Mouse (Mus musculus) ovary, postnatal 14 days (tissue): ENCODE measurements around the gene Sbno2.
A peak's percentile ranks its signal among the peaks of the same experiment; 100 is the strongest.

Experiments
- DNase-seq: peaks from one replicate; pipeline ENCODE4 v3.0.0; 2022; ENCODE audit warnings: low spot score

Gene Sbno2

DNA sequence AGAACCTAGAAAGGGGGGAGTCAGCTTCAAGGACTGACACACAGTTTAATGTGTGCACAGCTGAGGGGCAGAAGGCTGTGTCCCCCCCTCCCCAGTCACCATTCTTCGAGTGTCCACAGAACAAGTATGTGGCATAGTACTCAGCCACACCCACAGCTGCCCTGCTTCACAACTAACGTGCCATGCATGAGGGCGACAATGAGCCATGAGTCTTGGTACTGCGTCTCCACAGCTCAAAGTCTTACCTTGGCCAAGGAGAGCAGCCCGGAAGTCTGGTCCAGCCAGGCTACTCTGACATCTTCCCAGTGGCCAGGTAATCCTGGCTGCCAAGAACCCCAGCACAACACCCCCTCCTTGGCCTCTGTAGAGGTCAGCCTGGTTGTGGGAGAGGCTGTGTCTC, 12.7 kb downstream of the Sbno2 start:
- DNase-seq = no peak

DNA sequence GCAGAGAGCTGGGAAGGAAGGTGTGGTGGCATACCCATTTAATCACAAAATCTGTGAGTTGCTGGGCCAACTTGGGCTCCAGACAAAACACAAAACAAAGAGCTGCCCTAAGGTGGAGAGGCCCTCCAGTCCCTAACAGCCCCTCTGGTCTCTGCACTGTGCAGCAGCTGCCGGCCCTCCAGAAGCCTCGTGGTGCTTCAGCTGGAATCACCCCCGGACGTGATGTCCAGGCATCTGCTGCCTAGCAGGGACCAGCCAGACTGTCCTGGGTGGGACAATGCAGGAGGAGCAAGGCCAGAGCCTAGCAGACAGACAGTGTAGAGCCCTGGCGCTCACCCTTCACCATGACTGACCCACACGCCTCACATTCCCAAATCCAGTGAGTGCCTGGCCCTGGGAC, 13.8 kb downstream of the Sbno2 start:
- no peak for DNase-seq

- DNase-seq = no peak
Observed at GRCm38 (mm10) chr10:80089146-80089545, 16.2 kb downstream of the Sbno2 start.

GRCm38 (mm10) chr10:80087483-80087882, 17.9 kb downstream of the Sbno2 start:
- no peak for DNase-seq

GRCm38 (mm10) chr10:80086847-80087246, 18.5 kb downstream of the Sbno2 start:
- DNase-seq = no peak

DNA sequence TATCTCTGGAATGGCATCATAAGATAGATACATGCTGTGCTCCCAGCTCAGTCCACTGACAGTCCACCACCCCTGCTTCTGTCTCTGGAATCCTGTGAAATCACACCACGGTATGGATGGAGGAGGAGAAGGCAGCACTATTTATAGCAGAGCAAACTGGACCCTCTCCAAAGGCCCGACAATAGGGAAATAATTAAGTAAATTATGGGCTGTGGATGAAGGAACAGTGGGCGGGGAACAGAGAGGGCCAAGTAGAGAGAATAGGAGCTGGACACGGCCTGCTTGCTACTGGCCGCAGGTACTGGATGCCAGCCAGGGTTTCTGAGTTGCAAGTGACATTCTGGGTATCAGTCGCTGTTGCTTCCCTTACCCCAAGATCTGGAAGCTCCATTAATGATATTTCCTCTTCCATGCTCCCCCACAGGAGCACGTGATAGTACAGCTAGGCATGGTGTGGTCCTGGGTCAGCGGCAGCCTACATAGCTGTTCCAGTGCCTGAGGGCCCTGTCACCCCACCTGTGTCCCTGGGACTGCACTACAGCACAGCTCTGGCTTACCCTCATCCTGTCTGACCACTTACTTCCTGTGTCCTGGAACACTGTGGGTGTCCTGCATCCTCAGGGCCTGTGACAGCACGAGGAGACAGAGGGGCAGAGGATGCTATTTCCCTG, 20.4 kb downstream of the Sbno2 start:
- peak; percentile 33 for DNase-seq

DNA sequence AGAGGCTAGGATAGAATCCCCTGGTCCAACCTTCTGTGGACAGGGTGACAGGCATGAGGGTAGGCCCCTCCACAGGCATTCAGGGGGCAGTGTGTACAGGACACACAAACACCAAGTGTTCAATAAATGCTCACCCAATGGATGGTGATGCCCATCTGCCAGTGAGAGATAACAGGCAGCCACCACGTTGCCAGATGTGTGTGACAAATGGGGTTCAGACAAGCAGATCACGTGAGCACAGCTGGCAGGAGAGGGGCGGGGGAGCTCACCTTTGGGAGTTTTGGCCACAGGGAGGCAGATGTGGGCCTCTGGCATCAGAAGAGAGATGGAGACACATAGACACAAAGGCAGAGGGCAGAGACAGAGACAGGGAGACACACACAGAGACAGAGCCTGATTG, 24.3 kb downstream of the Sbno2 start:
- no peak for DNase-seq

- no peak for DNase-seq
Observed at GRCm38 (mm10) chr10:80080396-80081070, 24.8 kb downstream of the Sbno2 start.

DNA sequence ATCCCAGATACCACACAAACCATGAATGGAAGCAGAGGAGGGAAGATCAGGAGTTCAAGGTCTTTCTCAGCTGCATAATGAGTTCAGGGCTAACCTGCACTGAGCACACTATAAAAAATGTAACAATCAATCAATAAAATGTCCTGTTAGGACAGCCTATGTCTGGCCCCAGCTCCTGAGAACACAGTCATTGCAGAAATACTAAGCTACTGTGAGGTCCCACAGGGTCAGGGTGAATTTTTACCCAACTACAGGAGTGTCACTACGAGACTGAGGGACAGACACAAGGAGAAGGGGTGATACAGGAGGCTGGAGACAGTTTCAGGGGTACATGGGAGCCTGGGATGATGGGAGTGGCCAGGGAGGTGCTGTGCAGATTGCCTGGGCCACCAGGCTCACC, 27.0 kb downstream of the Sbno2 start:
- DNase-seq = no peak

DNA sequence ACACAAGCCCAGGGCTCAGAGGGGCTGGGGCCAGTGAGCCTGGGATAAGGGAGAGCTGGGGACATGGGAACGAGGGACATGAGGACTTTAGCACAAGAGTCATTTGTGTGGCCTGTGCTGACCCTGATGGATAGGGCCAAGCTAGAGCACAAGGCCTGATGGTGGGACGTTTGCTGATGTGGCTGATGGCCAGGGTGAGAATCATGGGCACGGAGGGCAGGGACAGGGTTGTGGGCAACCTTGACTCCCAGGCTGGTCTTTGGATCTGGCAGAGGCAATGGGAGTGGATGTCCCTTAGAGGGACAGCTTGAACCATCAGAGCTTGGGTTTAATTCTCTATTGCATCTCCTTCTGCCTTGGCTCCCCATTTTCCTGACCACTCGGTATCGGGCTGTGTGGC, 28.1 kb downstream of the Sbno2 start:
- no peak for DNase-seq

DNA sequence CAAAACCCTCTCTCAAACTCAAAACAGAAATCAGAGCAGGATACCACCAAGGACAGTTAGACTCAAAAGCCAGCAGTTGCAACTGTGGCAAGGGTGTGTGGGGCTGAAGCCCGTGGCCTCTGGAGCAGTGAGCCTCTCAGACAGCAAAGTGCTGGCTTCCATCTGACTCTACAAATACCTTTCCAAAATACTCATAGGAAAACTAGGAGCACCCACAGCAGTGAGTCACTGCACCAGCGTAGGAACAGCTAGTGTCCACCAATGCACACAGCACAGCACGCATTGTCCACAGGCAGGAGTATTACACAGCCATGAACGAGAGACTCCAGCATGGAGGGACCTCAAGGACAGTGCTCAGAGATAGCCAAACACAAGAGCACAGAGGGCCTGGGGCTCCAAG, 29.0 kb downstream of the Sbno2 start:
- no peak for DNase-seq

DNA sequence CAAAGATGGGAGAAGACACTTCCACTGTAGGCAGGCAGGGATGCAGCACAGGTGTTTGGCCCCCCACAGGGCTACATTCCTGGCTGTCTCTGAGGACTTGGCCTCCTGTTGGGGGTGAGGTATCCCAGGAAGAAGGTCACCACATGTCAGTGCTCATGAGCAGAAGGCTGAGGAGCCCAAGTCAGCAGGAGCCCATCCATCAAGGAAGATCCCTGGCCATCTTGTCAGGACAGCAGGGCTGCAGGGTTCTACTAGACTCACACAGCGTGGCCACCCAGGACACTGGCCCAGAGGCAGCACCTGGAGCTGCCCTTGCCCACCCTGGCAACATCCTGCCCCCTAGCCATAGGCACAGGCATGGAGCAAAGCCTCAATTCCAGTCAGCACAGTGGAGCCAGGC, 29.4 kb downstream of the Sbno2 start:
- no peak for DNase-seq

GRCm38 (mm10) chr10:80074813-80075601, 30.4 kb downstream of the Sbno2 start:
- peak; percentile 29 for DNase-seq

DNA sequence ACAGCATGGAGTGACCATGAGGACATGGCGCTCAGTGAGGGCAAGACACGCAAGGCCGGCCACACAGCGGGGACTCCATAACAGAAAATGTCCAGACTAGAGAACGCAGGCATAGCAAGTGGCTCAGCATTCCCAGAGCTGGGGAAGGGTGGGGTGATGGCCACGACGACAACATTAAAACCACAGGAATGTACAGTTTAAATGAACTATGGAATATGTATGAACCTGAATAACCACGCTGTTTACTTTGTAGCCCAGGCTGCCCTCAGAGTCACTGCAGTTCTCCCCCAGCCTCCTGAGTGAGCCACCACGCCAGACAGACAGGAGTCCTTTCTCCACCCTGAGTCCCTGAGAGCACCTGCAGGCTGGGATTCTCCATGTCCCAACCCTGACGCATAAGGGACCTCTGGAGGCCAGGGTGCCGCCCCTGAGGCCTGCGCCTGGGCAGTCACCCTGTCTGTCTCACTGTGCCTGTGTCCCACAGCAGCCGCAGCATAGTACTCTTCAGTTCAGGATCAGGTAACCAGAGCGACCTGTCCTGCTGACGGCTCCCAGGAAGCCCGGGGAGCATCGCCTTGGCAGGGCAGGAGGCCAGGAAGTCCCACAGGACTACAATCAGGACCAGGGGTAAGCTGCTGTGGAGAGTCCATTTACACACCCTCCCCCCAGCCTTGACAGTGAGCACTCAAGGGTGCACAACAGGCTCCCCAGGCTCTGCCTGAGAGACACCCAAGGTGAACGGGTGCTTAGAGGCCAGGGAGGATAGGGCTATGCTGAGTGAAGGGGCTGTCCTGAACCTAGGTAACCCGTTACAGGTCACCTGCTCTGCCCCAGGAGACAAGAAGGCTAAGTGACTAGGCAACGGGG, 32.5 kb downstream of the Sbno2 start:
- DNase-seq = no peak

- no peak for DNase-seq
Observed at GRCm38 (mm10) chr10:80071516-80071900, 33.9 kb downstream of the Sbno2 start.

GRCm38 (mm10) chr10:80070837-80071515, 34.4 kb downstream of the Sbno2 start:
- DNase-seq = peak; percentile 55

GRCm38 (mm10) chr10:80069948-80070450, 35.4 kb downstream of the Sbno2 start:
- DNase-seq = no peak

DNA sequence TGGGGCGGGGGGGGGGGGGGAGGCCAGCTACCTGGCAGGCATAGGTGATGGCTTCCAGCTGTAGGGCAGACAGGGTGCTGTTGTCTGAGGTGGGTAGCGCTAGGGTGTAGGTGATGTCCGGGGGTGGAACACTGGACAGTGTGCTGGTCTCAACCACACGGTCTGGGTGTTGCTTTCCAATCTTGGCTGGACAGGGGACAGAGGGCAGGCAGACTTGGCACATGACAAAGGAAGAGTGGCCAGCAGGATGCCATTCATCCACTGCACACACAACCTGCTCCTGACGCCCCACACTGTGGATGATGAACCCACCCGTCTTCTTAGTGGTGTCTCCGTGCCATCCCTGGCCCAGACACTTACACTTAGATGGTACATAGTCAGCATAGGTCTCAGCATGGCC, 36.1 kb downstream of the Sbno2 start:
- DNase-seq = no peak

DNA sequence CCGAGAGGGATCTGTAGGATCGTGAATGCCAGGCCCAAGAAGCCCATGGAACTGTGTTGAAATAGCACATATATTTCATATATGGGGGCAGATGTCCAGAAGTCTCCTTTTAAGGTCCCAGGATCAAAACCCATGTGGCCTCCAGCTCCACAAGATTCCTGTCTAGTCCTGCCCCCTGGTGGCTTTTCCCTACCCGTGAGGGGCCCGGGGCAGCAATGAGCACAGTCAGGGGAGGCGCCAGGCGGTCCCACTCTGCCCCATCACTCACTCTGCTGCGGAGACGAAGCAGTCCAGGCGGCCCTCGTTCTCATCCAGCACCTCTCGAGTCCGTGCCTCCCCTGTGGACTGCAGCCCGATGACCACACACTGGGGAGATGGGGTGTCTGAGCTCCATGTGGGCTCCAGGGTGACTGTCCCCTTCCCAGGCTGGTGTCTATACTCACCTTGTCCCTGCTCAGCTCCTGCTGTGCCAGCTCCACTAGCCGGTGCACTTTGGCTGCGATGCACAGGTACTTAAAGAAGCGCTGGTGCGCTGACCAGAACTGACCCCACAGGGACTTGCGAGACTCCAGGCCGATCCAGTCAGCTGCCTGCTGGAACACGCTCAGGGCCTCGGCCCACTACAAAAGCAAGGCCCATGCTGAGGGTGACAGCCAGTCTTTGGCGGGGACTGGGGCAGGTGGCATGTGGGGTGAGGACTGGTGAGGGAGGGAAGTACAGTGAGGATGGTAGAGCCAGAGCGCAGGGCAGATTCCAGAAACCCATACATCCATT, 41.3 kb downstream of the Sbno2 start:
- DNase-seq = no peak

DNA sequence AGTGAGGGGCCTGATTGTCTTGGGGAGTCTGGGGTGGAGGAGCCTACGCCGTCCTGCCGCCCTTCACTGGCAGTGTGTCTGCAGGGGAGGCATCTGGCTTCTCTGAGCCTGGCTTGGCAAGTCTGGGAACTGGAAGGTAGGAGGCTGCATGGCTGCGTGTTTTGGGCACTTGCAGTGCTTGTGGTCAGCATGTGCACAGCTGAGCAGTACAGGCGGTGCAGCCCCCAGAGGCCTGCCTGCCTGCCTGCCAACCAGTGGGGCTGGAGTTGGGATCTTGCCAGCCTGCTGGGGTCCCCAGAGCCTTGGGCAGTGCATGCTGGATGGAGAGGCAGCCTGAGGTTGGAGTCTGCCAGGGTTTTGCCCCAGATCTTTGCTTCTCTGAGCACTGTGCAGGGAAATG, 42.3 kb downstream of the Sbno2 start:
- no peak for DNase-seq
